Mouse (Mus musculus): ENCODE measurements at regions not wholly inside any gene's neighbourhood (a gene's known extent, or its start where the extent isn't known, plus 50 kb on each side); places are given as distances from the start of the nearest gene placed in this dataset.

DNA sequence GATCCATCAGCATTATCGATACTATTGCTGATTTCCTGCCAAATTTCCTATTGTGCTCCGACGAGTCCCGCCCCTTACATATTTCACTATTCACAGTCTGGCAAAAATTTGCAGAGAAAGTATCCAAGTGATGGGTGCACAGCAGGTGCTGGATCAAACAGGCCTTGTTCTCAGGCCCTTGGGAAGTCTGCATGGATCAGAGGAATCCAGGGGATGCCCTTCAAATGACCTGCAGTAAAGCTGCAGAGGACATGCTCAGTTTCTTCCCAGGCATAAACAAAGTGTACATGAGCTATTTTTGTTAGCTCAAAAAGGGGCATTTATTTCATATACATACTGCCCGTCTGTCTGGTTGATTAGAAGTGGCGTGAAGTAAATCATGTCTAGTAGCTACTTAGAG is 194.2 kb upstream of the Zic1 start:
- DNase-seq, result peak; percentile 20

DNA sequence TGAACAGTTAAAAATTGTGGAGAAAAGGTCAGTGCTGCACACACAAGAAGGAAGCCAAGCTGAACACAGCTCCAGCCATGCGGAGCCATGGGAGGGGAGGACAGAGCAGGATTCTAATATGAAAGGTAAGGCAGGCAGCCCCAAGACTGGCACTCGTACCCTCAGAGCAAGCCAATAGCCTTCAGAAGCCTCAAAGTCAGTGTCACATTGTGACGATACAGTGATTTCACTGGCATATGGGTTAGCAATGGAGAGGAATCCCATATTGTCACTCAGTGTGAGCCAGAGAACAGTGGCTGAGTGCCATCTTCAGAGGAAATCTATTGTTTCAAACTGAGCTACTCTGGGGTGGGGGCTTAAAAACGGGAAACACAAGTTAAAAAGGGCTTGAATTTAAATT is 181.4 kb upstream of the Zic1 start:
- no peak for DNase-seq

DNA sequence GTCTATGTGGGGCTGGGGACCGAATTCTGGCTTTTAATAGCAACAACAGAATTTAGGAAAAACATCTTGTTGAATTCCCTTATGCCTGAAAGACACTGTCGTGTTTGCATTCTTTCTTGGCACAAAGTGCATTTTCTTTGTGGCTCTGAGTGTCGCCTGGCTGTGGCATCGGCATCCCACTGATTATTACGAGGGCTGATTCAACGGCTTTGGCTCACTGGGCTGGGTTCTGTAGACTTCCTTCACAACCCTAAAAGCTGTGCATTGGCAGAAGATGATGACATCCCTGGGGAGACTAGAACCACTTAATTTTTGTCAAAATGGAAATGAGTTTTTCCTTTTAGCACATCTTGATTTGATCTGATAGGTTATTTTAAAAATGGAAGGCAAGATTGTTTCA is 179.8 kb upstream of the Zic1 start:
- DNase-seq, result no peak

GRCm38 (mm10) chr9:91528838-91529475 is 163.3 kb upstream of the Zic1 start:
- no peak for DNase-seq

DNA sequence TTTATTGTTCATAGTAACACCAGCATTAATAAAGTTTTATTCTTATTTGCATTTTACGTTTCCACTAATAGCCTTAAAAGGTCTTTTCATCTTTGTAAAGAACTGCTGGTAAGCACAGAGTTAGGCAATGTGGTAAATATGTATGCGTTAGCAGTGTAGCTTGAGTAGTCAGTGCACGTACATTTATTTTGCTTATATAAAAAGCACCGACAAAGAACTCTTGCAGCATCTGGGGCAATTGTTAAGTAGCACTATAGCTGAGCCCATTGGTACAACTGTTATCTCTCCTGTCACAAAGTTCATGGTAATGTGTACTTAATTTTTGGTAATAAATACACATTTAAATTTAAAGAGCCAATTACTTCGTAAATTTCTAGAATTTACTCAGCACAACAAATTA is 162.8 kb upstream of the Zic1 start:
- no peak for DNase-seq

GRCm38 (mm10) chr9:91520521-91520920 is 154.9 kb upstream of the Zic1 start:
- DNase-seq, result no peak

DNA sequence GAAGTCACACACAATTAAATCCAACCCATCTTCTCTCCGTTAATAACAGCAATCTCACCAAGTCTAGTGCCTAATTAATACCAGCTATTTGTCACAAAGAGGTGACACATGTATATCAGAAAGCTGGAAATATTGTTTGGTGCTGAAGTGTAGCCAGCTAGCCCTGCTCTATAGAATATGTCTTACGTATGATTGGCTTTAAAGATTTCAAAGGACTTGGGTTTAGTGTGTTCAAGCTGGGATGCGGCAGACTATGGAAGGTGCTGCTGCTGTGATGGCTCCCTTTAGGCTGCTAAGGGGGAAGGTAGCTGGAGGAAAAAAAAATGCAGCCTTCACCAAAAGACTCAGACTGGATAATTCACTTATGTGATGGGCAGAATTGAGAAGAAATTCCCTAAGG is 144.1 kb upstream of the Zic1 start:
- DNase-seq, result no peak

- no peak for DNase-seq
These were observed 138.2 kb upstream of the Zic1 start for GRCm38 (mm10) chr9:91503657-91504329.

GRCm38 (mm10) chr9:91476596-91476995 is 111.0 kb upstream of the Zic1 start:
- DNase-seq, result no peak

DNA sequence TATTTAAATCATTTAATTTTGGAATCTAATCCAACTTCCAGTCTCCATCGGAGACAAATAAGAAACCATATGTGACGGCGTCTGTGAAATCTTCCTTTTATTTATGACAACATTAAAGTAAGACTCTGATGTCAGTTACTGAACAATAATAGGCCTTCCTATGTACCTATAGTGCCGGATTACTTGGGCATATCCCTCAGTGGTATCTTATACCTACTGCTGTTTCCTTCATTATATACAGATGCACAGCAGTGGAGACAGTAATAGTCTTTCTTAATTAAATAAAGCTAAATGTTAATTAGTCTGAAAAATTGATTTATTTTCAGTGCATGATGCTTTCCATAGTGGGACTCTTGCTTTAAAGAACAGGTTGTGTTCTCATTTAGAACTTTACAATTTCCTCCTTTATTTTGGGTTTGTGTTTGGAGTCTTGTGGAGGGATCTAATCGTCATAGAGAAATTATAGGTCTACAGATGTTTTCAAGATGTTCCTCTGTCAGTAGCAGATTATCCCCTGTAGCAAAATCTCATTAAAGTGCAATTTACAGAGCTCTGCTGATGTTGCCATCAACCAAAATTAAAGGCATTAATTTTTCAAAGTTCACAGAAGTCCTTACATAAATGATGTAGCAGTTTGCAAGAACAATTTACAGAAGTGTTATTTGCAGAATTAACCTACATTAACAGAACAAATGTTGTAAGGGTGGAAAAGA is 97.3 kb upstream of the Zic1 start:
- DNase-seq, result no peak

GRCm38 (mm10) chr9:91459921-91460320 is 94.3 kb upstream of the Zic1 start:
- DNase-seq, result peak; percentile 78

- DNase-seq, result no peak
These were observed 91.2 kb upstream of the Zic1 start for GRCm38 (mm10) chr9:91456843-91457242.

DNA sequence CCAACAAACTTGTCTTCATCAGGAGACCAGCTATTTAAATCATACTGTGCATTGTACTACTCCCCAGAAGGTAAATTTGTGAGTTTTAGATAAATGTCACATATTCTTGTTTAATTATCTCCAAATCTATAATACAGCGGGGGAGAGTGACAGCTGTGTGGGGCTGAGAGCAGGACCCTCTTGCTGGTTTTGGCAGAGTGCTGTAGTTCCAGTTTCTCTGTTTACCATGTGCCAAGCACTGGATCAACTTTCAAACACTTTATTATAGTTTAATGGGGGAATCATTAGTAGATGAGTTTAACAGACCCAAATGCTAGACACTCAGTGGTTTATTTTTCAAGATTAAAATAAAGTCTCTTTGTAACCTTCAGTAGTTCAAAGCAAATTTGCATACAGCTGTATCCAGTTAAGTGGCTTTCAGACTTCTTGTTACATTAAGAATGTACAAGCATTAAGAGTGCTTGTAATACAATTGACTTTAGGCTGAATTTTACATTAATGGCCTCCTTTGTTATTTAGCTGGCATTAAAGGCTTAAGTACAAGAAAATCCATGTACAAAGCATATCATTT is 90.7 kb upstream of the Zic1 start:
- no peak for DNase-seq

DNA sequence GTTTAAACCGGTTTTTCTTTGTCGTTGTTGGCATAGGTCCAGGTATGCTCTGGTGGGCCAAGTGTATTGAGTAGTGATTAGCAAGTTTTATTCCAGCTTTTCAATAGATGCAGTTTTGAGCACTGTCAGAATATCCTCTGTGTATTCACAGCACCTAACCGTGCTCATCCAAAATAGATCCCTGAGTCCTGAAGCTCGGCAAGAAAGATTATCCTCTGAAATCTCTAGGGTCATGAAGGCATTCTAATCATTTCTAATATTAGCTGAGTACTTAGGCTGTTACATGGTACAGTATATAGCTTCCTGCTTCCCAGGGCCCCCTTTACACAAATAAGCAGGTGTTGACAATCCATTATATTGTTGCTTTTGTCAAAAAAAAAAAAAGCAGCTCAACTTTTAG is 73.5 kb upstream of the Zic1 start:
- DNase-seq, result no peak

Measured in embryo, embryonic 11 days (tissue).